Mouse (Mus musculus) ES-E14 (cell line): ENCODE measurements around the gene Ces4a. TPM values are rescaled to one million over a fixed set of nuclear protein-coding genes. Genes with fewer than 3 reads are reported as not detected.

ENCODE experiments used
- DNase-seq: peaks from one replicate; pipeline ENCODE4 v3.0.0-alpha.2; 2013; ENCODE audit warnings: low read depth, low spot score
- H3K27ac ChIP-seq: 2 replicates; pipeline ENCODE4 v1.5.1; 2012; ENCODE audit warnings: low read depth, mild to moderate bottlenecking, low read length, moderate library complexity, mixed read lengths; ENCODE audit not compliant: poor library complexity, insufficient read depth, severe bottlenecking
- H3K36me3 ChIP-seq: 2 replicates; pipeline ENCODE4 v1.6.1; 2012; ENCODE audit warnings: mild to moderate bottlenecking, low read length, moderate library complexity, mixed read lengths; ENCODE audit not compliant: control insufficient read depth, poor library complexity, insufficient read depth, severe bottlenecking
- H3K4me1 ChIP-seq, 2 experiments: fragments of 150-350 bp in 1 of 2; sonication (generic) in 1 of 2; 2 replicates each; pipeline ENCODE4 v1.6.1; 2012; ENCODE audit warnings: low read length in 2 of 2, mild to moderate bottlenecking in 1 of 2, mixed read lengths in 1 of 2; ENCODE audit not compliant: control insufficient read depth in 2 of 2, insufficient read depth in 2 of 2, poor library complexity in 1 of 2
- H3K4me3 ChIP-seq, 2 experiments: fragments of 150-350 bp in 1 of 2; sonication (generic) in 1 of 2; 2 replicates each; pipeline ENCODE4 v1.5.1; 2012; ENCODE audit warnings: low read length in 2 of 2, low read depth in 1 of 2, mild to moderate bottlenecking in 1 of 2, mixed read lengths in 1 of 2; ENCODE audit not compliant: insufficient read depth in 1 of 2, poor library complexity in 1 of 2, severe bottlenecking in 1 of 2
- H3K9ac ChIP-seq: 2 replicates; pipeline ENCODE4 v1.6.1; 2012; ENCODE audit warnings: low read depth, mild to moderate bottlenecking, low read length, mixed read lengths; ENCODE audit not compliant: poor library complexity, insufficient read depth, severe bottlenecking
- H3K9me3 ChIP-seq: fragments of 150-350 bp; sonication (generic); 2 replicates; pipeline ENCODE4 v1.6.1; 2012; ENCODE audit warnings: low read depth, mild to moderate bottlenecking, low read length; ENCODE audit not compliant: control insufficient read depth, insufficient read depth
- CHD2 ChIP-seq: IDR thresholded peaks from 2 replicates; pipeline ENCODE4 v1.6.1; 2014; ENCODE audit warnings: mild to moderate bottlenecking, low read depth, low read length, inconsistent platforms
- HCFC1 ChIP-seq: IDR thresholded peaks from 2 replicates; pipeline ENCODE4 v1.6.1; 2012; ENCODE audit warnings: low read length, inconsistent platforms, borderline replicate concordance; ENCODE audit not compliant: insufficient read depth
- MAFK ChIP-seq: IDR thresholded peaks from 2 replicates; pipeline ENCODE4 v1.6.1; 2014; ENCODE audit warnings: mild to moderate bottlenecking, low read depth, low read length, inconsistent platforms; ENCODE audit not compliant: insufficient read depth
- ZC3H11A ChIP-seq: IDR thresholded peaks from 2 replicates; pipeline ENCODE4 v1.6.1; 2012; ENCODE audit warnings: low read depth, mild to moderate bottlenecking, inconsistent platforms, low read length, borderline replicate concordance
- ZNF384 ChIP-seq: IDR thresholded peaks from 2 replicates; pipeline ENCODE4 v1.6.1; 2012; ENCODE audit warnings: low read depth, low read length, inconsistent platforms
- in situ Hi-C, 2 experiments: fragments of 600-800 bp; cut with MboI; formaldehyde crosslinking; loops; one replicate each; pipeline ENCODE4 v1.15.1; 2025; ENCODE audit warnings: low sequenced_read_pairs in 2 of 2, inconsistent platforms in 1 of 2; ENCODE audit not compliant: unreplicated experiment in 2 of 2
- total RNA-seq: library from RNA; depleted of rRNA; stranded (reverse); fragments of 300-350 nt; gene quantifications from 2 replicates; pipeline ENCODE4 v1.2.3, GENCODE M21; 2012; rRNA removed

Gene Ces4a
- total RNA-seq, 1 experiment, result not detected

GRCm38 (mm10) chr8:105182201-105182600, 50.6 kb downstream of the Ces4a start:
- no peak overlapping the region for H3K27ac ChIP-seq
- H3K9ac ChIP-seq, result no peak overlapping the region
- H3K4me1 ChIP-seq, result no peaks in the 10 kb centered on the region
- DNase-seq, result no peak
- H3K4me3 ChIP-seq, result no peak overlapping the region
- H3K9me3 ChIP-seq, result no peaks in the 10 kb centered on the region
- in situ Hi-C loops, result no loop called here
- no peak for TF ChIP-seq HCFC1
- TF ChIP-seq MAFK, result no peak
- TF ChIP-seq ZC3H11A, result no peak
- no peak for TF ChIP-seq CHD2
- TF ChIP-seq ZNF384, result no peak
- H3K36me3 ChIP-seq, result peaks cover 4% of the 10 kb centered on the region; the same call in 1 of the 2 replicates

GRCm38 (mm10) chr8:105186467-105187005, 54.9 kb downstream of the Ces4a start:
- H3K27ac ChIP-seq, result no peak overlapping the region
- H3K9ac ChIP-seq, result no peak overlapping the region
- no peak for DNase-seq
- in situ Hi-C loops, result no loop called here
- no peaks in the 10 kb centered on the region for H3K9me3 ChIP-seq
- H3K4me1 ChIP-seq, result no peaks in the 10 kb centered on the region
- TF ChIP-seq CHD2 (no peak), ZNF384 (no peak), ZC3H11A (no peak), MAFK (no peak), HCFC1 (no peak)
- H3K4me3 ChIP-seq, result no peak overlapping the region
- H3K36me3 ChIP-seq, result 0 out of 2 replicates have a peak, but pooled peaks cover 2% of the 10 kb centered on the region

GRCm38 (mm10) chr8:105192182-105192581, 60.6 kb downstream of the Ces4a start:
- no peak overlapping the region for H3K27ac ChIP-seq
- in situ Hi-C loops, result no loop called here
- H3K36me3 ChIP-seq, result peaks cover 4% of the 10 kb centered on the region; the same call in 1 of the 2 replicates
- TF ChIP-seq MAFK, result no peak
- TF ChIP-seq ZNF384, result no peak
- no peak for TF ChIP-seq CHD2
- no peak for TF ChIP-seq ZC3H11A
- TF ChIP-seq HCFC1, result no peak
- no peak overlapping the region for H3K4me3 ChIP-seq
- H3K9ac ChIP-seq, result no peak overlapping the region
- H3K4me1 ChIP-seq, result no peaks in the 10 kb centered on the region
- no peaks in the 10 kb centered on the region for H3K9me3 ChIP-seq
- DNase-seq, result no peak

Other genes starting within 250 kb of the Ces4a start
- gene Ces2e, start 205.5 kb upstream of the Ces4a start, total RNA-seq, result 0.62 and 0.63 TPM in 2 replicates
- not detected in 2 replicates for gene Ces2f, start 184.4 kb upstream of the Ces4a start, total RNA-seq
- gene Ces2g, start 170.1 kb upstream of the Ces4a start, total RNA-seq, result 0.09 and 0.11 TPM in 2 replicates
- not detected in 2 replicates for gene Ces2h, start 130.9 kb upstream of the Ces4a start, total RNA-seq
- not detected in 2 replicates for gene Ces3a, start 83.2 kb upstream of the Ces4a start, total RNA-seq
- gene Ces3b, start 48.0 kb upstream of the Ces4a start, total RNA-seq, result not detected in 2 replicates
- 36.2 and 47.0 TPM in 2 replicates for gene Cbfb, start 38.9 kb downstream of the Ces4a start, total RNA-seq
- 41.7 and 42.6 TPM in 2 replicates for gene D230025D16Rik, start 93.3 kb downstream of the Ces4a start, total RNA-seq
- 2.5 and 2.8 TPM in 2 replicates for gene B3gnt9, start 123.4 kb downstream of the Ces4a start, total RNA-seq
- 6.2 and 7.6 TPM in 2 replicates for gene Tradd, start 132.8 kb downstream of the Ces4a start, total RNA-seq
- 1.2 and 2.3 TPM in 2 replicates for gene Fbxl8, start 132.8 kb downstream of the Ces4a start, total RNA-seq
- 0.21 and 0.45 TPM in 2 replicates for gene Hsf4, start 138.0 kb downstream of the Ces4a start, total RNA-seq
- 0.85 and 1.0 TPM in 2 replicates for gene Nol3, start 144.3 kb downstream of the Ces4a start, total RNA-seq
- 3.9 and 4.2 TPM in 2 replicates for gene 4931428F04Rik, start 158.1 kb downstream of the Ces4a start, total RNA-seq
- gene Exoc3l, start 164.3 kb downstream of the Ces4a start, total RNA-seq, result 22.0 and 33.5 TPM in 2 replicates
- gene E2f4, start 165.9 kb downstream of the Ces4a start, total RNA-seq, result 66.8 and 67.1 TPM in 2 replicates
- 3.5 and 4.3 TPM in 2 replicates for gene Elmo3, start 173.8 kb downstream of the Ces4a start, total RNA-seq
- gene Lrrc29, start 194.5 kb downstream of the Ces4a start, total RNA-seq, result 2.5 and 2.8 TPM in 2 replicates
- 123 and 133 TPM in 2 replicates for gene Tmem208, start 194.6 kb downstream of the Ces4a start, total RNA-seq
- 9.1 and 12.7 TPM in 2 replicates for gene Fhod1, start 216.2 kb downstream of the Ces4a start, total RNA-seq
- gene Slc9a5, start 217.0 kb downstream of the Ces4a start, total RNA-seq, result 5.8 and 11.7 TPM in 2 replicates
- 3.0 and 3.1 TPM in 2 replicates for gene Plekhg4, start 241.5 kb downstream of the Ces4a start, total RNA-seq